Mouse (Mus musculus): ENCODE measurements around the gene Olfr1321. TPM values are rescaled to one million over a fixed set of nuclear protein-coding genes. Genes with fewer than 3 reads are reported as not detected.

Olfr1321 gene
- not detected in 2 replicates for total RNA-seq (2014; rRNA removed)
- polyA plus RNA-seq (2015; fragmentation: Nextera tagmentation; extraction: Ambion mirVana) = not detected in 2 replicates

GRCm38 (mm10) chrX:49734959-49735358 lies at the start of gene Olfr1321:
Olfr1321 (minus strand) TSS chrX:49735059.
- H3K4me2 ChIP-seq (ENCODE audit: low read depth) = no peak within 1 kb of the TSS
- no peaks in the 10 kb centered on the region for H3K4me1 ChIP-seq (ENCODE audit: insufficient read depth)
- TF ChIP-seq CTCF (IDR thresholded peaks at IDR 0.05; ENCODE audit: low read depth) = no peak
- H3K4me3 ChIP-seq (ENCODE audit: low read depth, low read length) = no peak within 1 kb of the TSS
- H3K36me3 ChIP-seq (ENCODE audit: insufficient read depth) = no peaks in the 10 kb centered on the region
- DNase-seq (no peak), ATAC-seq (no peak)
- no peaks in the 10 kb centered on the region for H3K27me3 ChIP-seq (ENCODE audit: insufficient read depth, low read length)
- H3K9me3 ChIP-seq (ENCODE audit: low read length) = no peaks in the 10 kb centered on the region
- H3K27ac ChIP-seq (ENCODE audit: low read depth, low read length) = no peak within 1 kb of the TSS
- H3K9ac ChIP-seq = no peak within 1 kb of the TSS
- 85% methylated on average over 2 of the region's 2 CpGs for WGBS

- DNase-seq (no peak), ATAC-seq (no peak)
- Histone ChIP-seq H3K4me1 (ENCODE audit: insufficient read depth) (no peaks in the 10 kb centered on the region), H3K9ac (no peak overlapping the region), H3K4me3 (ENCODE audit: low read depth, low read length) (no peak overlapping the region), H3K36me3 (ENCODE audit: insufficient read depth) (no peaks in the 10 kb centered on the region), H3K27me3 (ENCODE audit: insufficient read depth, low read length) (no peaks in the 10 kb centered on the region), H3K4me2 (ENCODE audit: low read depth) (no peak overlapping the region), H3K9me3 (ENCODE audit: low read length) (no peaks in the 10 kb centered on the region), H3K27ac (ENCODE audit: low read depth, low read length) (no peak overlapping the region)
- 28% methylated on average over 2 of the region's 2 CpGs for WGBS
- no peak for TF ChIP-seq CTCF (IDR thresholded peaks at IDR 0.05; ENCODE audit: low read depth)
Measured at GRCm38 (mm10) chrX:49770828-49771227, 36.0 kb upstream of the Olfr1321 start.

GRCm38 (mm10) chrX:49745192-49745591 lies 10.3 kb upstream of the Olfr1321 start:
- no peak overlapping the region for H3K4me3 ChIP-seq (ENCODE audit: low read depth, low read length)
- H3K9me3 ChIP-seq (ENCODE audit: low read length) = no peaks in the 10 kb centered on the region
- H3K27ac ChIP-seq (ENCODE audit: low read depth, low read length) = no peak overlapping the region
- no peaks in the 10 kb centered on the region for H3K36me3 ChIP-seq (ENCODE audit: insufficient read depth)
- no peaks in the 10 kb centered on the region for H3K27me3 ChIP-seq (ENCODE audit: insufficient read depth, low read length)
- ATAC-seq (no peak), DNase-seq (no peak)
- WGBS = 23% methylated on average over 5 of the region's 5 CpGs
- no peak for TF ChIP-seq CTCF (IDR thresholded peaks at IDR 0.05; ENCODE audit: low read depth)
- H3K4me1 ChIP-seq (ENCODE audit: insufficient read depth) = no peaks in the 10 kb centered on the region
- no peak overlapping the region for H3K9ac ChIP-seq
- no peak overlapping the region for H3K4me2 ChIP-seq (ENCODE audit: low read depth)

Other genes with a start within 250 kb of the Olfr1321 start
- not detected in 2 replicates for gene Olfr1320, start 62.7 kb downstream of the Olfr1321 start, total RNA-seq (2014; rRNA removed)
- gene Olfr1320, start 62.7 kb downstream of the Olfr1321 start, polyA plus RNA-seq (2015; fragmentation: Nextera tagmentation; extraction: Ambion mirVana) = not detected in 2 replicates
- 12.1 and 19.2 TPM in 2 replicates for gene Igsf1, start 62.7 kb upstream of the Olfr1321 start, total RNA-seq (2014; rRNA removed)
- gene Igsf1, start 62.7 kb upstream of the Olfr1321 start, polyA plus RNA-seq (2015; fragmentation: Nextera tagmentation; extraction: Ambion mirVana) = 7.8 and 11.6 TPM in 2 replicates
- gene Olfr1322, start 156.4 kb upstream of the Olfr1321 start, total RNA-seq (2014; rRNA removed) = not detected in 2 replicates
- not detected in 2 replicates for gene Olfr1322, start 156.4 kb upstream of the Olfr1321 start, polyA plus RNA-seq (2015; fragmentation: Nextera tagmentation; extraction: Ambion mirVana)

Measured in forebrain, postnatal 0 days (tissue).